Mouse (Mus musculus): Measurements from ENCODE around the gene Isoc2b. TPM values are rescaled to one million over a fixed set of nuclear protein-coding genes. Genes with fewer than 3 reads are reported as not detected.

Gene Isoc2b
- total RNA-seq (2018; cell fraction: chromatin; rRNA removed): 1 to 10 TPM in 15 of 26 experiments, under 1 TPM in 1, not detected in 10; 1.00 to 9.7 (median 3.5) TPM
- 10 to 100 TPM in 21 of 26 experiments, 1 to 10 TPM in 5; 6.3 to 18.9 (median 11.2) TPM for total RNA-seq (2018; cell fraction: cytosol; rRNA removed)
- total RNA-seq (2018; cell fraction: nucleus; rRNA removed): 10 to 100 TPM in 1 of 26 experiments, 1 to 10 TPM in 25; 2.0 to 14.2 (median 4.3) TPM
- polyA plus RNA-seq (2018): 6.2 to 11.2 TPM (median 10.2 TPM) in 3 replicates

GRCm38 (mm10) chr7:4870133-4870532 lies at the start of gene Isoc2b:
Isoc2b (minus strand) TSS chr7:4870258.
- 73% methylated on average over 6 of the region's 6 CpGs for WGBS (ENCODE audit: missing documents)

GRCm38 (mm10) chr7:4919096-4919495 lies 49.0 kb upstream of the Isoc2b start:
- Histone ChIP-seq H3K27ac (no peak overlapping the region), H3K36me3 (ENCODE audit: inconsistent target) (peaks cover 20% of the 10 kb centered on the region; the same call in 1 of the 2 replicates), H3K79me2 (ENCODE audit: inconsistent target) (peaks cover 30% of the 10 kb centered on the region), H3K4me3 (ENCODE audit: inconsistent target) (no peak overlapping the region)
- 96% methylated on average over 18 of the region's 21 CpGs for WGBS (ENCODE audit: missing documents)

More at GRCm38 (mm10) chr7:4870133-4870532, at the start of gene Isoc2b:
- H3K4me3 ChIP-seq (ENCODE audit: inconsistent target): no peak within 1 kb of the TSS
- H3K79me2 ChIP-seq (ENCODE audit: inconsistent target): no peaks in the 10 kb centered on the region
- H3K36me3 ChIP-seq (ENCODE audit: inconsistent target): no peaks in the 10 kb centered on the region
- no peak within 1 kb of the TSS for H3K27ac ChIP-seq

GRCm38 (mm10) chr7:4918681-4919080 lies 48.6 kb upstream of the Isoc2b start:
- H3K27ac ChIP-seq: no peak overlapping the region
- H3K36me3 ChIP-seq (ENCODE audit: inconsistent target): peaks cover 20% of the 10 kb centered on the region; the same call in 1 of the 2 replicates
- peaks cover 30% of the 10 kb centered on the region for H3K79me2 ChIP-seq (ENCODE audit: inconsistent target)
- WGBS (ENCODE audit: missing documents): 91% methylated on average over 15 of the region's 15 CpGs
- H3K4me3 ChIP-seq (ENCODE audit: inconsistent target): no peak overlapping the region

- Histone ChIP-seq H3K27ac (no peak overlapping the region), H3K4me3 (ENCODE audit: inconsistent target) (no peak overlapping the region), H3K36me3 (ENCODE audit: inconsistent target) (peaks cover 20% of the 10 kb centered on the region; the same call in 1 of the 2 replicates), H3K79me2 (ENCODE audit: inconsistent target) (peaks cover 30% of the 10 kb centered on the region)
- WGBS (ENCODE audit: missing documents): 93% methylated on average over 2 of the region's 2 CpGs
Observed at GRCm38 (mm10) chr7:4917494-4917893, 47.4 kb upstream of the Isoc2b start.

- peak overlapping the region; percentile 73 for H3K27ac ChIP-seq
- 20% methylated on average over 14 of the region's 14 CpGs for WGBS (ENCODE audit: missing documents)
- peaks cover 20% of the 10 kb centered on the region; the same call in 1 of the 2 replicates for H3K36me3 ChIP-seq (ENCODE audit: inconsistent target)
- peak overlapping the region; percentile 72 for H3K4me3 ChIP-seq (ENCODE audit: inconsistent target)
- peaks cover 30% of the 10 kb centered on the region for H3K79me2 ChIP-seq (ENCODE audit: inconsistent target)
Observed at GRCm38 (mm10) chr7:4915669-4916416, 45.8 kb upstream of the Isoc2b start.

- Histone ChIP-seq H3K36me3 (ENCODE audit: inconsistent target) (peaks cover 19% of the 10 kb centered on the region; the same call in 1 of the 2 replicates), H3K4me3 (ENCODE audit: inconsistent target) (peak within 1 kb of the TSS; percentile 81), H3K79me2 (ENCODE audit: inconsistent target) (peaks cover 30% of the 10 kb centered on the region), H3K27ac (peak within 1 kb of the TSS; percentile 73)
- 1% methylated on average over 56 of the region's 56 CpGs for whole genome bisulfite sequencing (ENCODE audit: missing documents)
Observed at GRCm38 (mm10) chr7:4915007-4915665, 45.1 kb upstream of the Isoc2b start, which contains the start of gene Zfp628. Zfp628 (plus strand) TSS chr7:4915217.

GRCm38 (mm10) chr7:4912248-4912647 lies 42.2 kb upstream of the Isoc2b start:
- 85% methylated on average over 5 of the region's 5 CpGs for WGBS (ENCODE audit: missing documents)
- H3K36me3 ChIP-seq (ENCODE audit: inconsistent target): no peaks in the 10 kb centered on the region
- H3K27ac ChIP-seq: no peak overlapping the region
- no peak overlapping the region for H3K4me3 ChIP-seq (ENCODE audit: inconsistent target)
- peaks cover 18% of the 10 kb centered on the region for H3K79me2 ChIP-seq (ENCODE audit: inconsistent target)

- Histone ChIP-seq H3K4me3 (ENCODE audit: inconsistent target) (no peak overlapping the region), H3K36me3 (ENCODE audit: inconsistent target) (no peaks in the 10 kb centered on the region), H3K79me2 (ENCODE audit: inconsistent target) (peaks cover 11% of the 10 kb centered on the region), H3K27ac (no peak overlapping the region)
- WGBS (ENCODE audit: missing documents): 52% methylated on average over 9 of the region's 9 CpGs
Observed at GRCm38 (mm10) chr7:4911561-4911960, 41.5 kb upstream of the Isoc2b start.

GRCm38 (mm10) chr7:4906466-4906950 lies 36.5 kb upstream of the Isoc2b start, which contains the start of gene Gm36210:
Gm36210 (minus strand) TSS chr7:4906516.
- H3K36me3 ChIP-seq (ENCODE audit: inconsistent target): no peaks in the 10 kb centered on the region
- H3K27ac ChIP-seq: no peak within 1 kb of the TSS
- no peaks in the 10 kb centered on the region for H3K79me2 ChIP-seq (ENCODE audit: inconsistent target)
- no peak within 1 kb of the TSS for H3K4me3 ChIP-seq (ENCODE audit: inconsistent target)
- 90% methylated on average over 10 of the region's 10 CpGs for WGBS (ENCODE audit: missing documents)

- Histone ChIP-seq H3K36me3 (ENCODE audit: inconsistent target) (no peaks in the 10 kb centered on the region), H3K79me2 (ENCODE audit: inconsistent target) (no peaks in the 10 kb centered on the region), H3K4me3 (ENCODE audit: inconsistent target) (no peak overlapping the region), H3K27ac (no peak overlapping the region)
- WGBS (ENCODE audit: missing documents): 93% methylated on average over 9 of the region's 9 CpGs
Observed at GRCm38 (mm10) chr7:4902404-4902803, 32.3 kb upstream of the Isoc2b start.

- H3K27ac ChIP-seq: no peak overlapping the region
- no peaks in the 10 kb centered on the region for H3K36me3 ChIP-seq (ENCODE audit: inconsistent target)
- H3K4me3 ChIP-seq (ENCODE audit: inconsistent target): no peak overlapping the region
- no peaks in the 10 kb centered on the region for H3K79me2 ChIP-seq (ENCODE audit: inconsistent target)
- 68% methylated on average over 4 of the region's 8 CpGs for WGBS (ENCODE audit: missing documents)
Observed at GRCm38 (mm10) chr7:4901171-4901570, 31.1 kb upstream of the Isoc2b start.

GRCm38 (mm10) chr7:4900523-4900851 lies 30.4 kb upstream of the Isoc2b start:
- Histone ChIP-seq H3K36me3 (ENCODE audit: inconsistent target) (no peaks in the 10 kb centered on the region), H3K79me2 (ENCODE audit: inconsistent target) (no peaks in the 10 kb centered on the region), H3K27ac (no peak overlapping the region), H3K4me3 (ENCODE audit: inconsistent target) (no peak overlapping the region)
- WGBS (ENCODE audit: missing documents): 34% methylated on average over 9 of the region's 11 CpGs

GRCm38 (mm10) chr7:4899649-4900522 lies 29.8 kb upstream of the Isoc2b start:
- Histone ChIP-seq H3K36me3 (ENCODE audit: inconsistent target) (no peaks in the 10 kb centered on the region), H3K4me3 (ENCODE audit: inconsistent target) (no peak overlapping the region), H3K79me2 (ENCODE audit: inconsistent target) (no peaks in the 10 kb centered on the region), H3K27ac (no peak overlapping the region)
- WGBS (ENCODE audit: missing documents): 17% methylated on average over 19 of the region's 19 CpGs

Data from macrophage (primary cell).